Mouse (Mus musculus): ENCODE results near the gene Reep3.
A peak's percentile ranks its signal among the peaks of the same experiment; 100 is the strongest.

Gene Reep3

GRCm38 (mm10) chr10:67109635-67110034, 12.9 kb upstream of the Reep3 start:
- DNase-seq = no peak

GRCm38 (mm10) chr10:67108096-67108495, 11.4 kb upstream of the Reep3 start:
- DNase-seq = no peak

GRCm38 (mm10) chr10:67107017-67107761, 10.4 kb upstream of the Reep3 start:
- DNase-seq = no peak

- DNase-seq = no peak
Measured at GRCm38 (mm10) chr10:67106400-67106799, 9.7 kb upstream of the Reep3 start.

GRCm38 (mm10) chr10:67105331-67106217, 8.8 kb upstream of the Reep3 start:
- no peak for DNase-seq

GRCm38 (mm10) chr10:67104543-67104942, 7.8 kb upstream of the Reep3 start:
- no peak for DNase-seq

- no peak for DNase-seq
Measured at GRCm38 (mm10) chr10:67100831-67101251, 4.1 kb upstream of the Reep3 start.

- DNase-seq = no peak
Measured at GRCm38 (mm10) chr10:67100011-67100661, 3.4 kb upstream of the Reep3 start.

- no peak for DNase-seq
Measured at GRCm38 (mm10) chr10:67099183-67099929, 2.6 kb upstream of the Reep3 start.

- no peak for DNase-seq
Measured at GRCm38 (mm10) chr10:67098408-67099050, 1.8 kb upstream of the Reep3 start.

GRCm38 (mm10) chr10:67097437-67098150, 849 bp upstream of the Reep3 start:
- DNase-seq = peak; percentile 32

- DNase-seq = peak; percentile 85
Measured at GRCm38 (mm10) chr10:67095798-67096620, 736 bp downstream of the Reep3 start, which contains the start of gene Jmjd1c. Gene Jmjd1c, plus strand, starts transcription at chr10:67096125.

GRCm38 (mm10) chr10:67094922-67095321, 1.8 kb downstream of the Reep3 start:
- no peak for DNase-seq

- DNase-seq = no peak
Measured at GRCm38 (mm10) chr10:67090611-67091010, 6.1 kb downstream of the Reep3 start.

GRCm38 (mm10) chr10:67087447-67088226, 9.1 kb downstream of the Reep3 start:
- DNase-seq = no peak

- DNase-seq = no peak
Measured at GRCm38 (mm10) chr10:67085916-67086315, 10.8 kb downstream of the Reep3 start.

GRCm38 (mm10) chr10:67085124-67085523, 11.6 kb downstream of the Reep3 start:
- no peak for DNase-seq

- no peak for DNase-seq
Measured at GRCm38 (mm10) chr10:67083446-67084166, 13.1 kb downstream of the Reep3 start.

- no peak for DNase-seq
Measured at GRCm38 (mm10) chr10:67082531-67082930, 14.2 kb downstream of the Reep3 start.
